Comparison of ENCODE assay signal across 16 mouse cellular contexts in the genomic region with DNA sequence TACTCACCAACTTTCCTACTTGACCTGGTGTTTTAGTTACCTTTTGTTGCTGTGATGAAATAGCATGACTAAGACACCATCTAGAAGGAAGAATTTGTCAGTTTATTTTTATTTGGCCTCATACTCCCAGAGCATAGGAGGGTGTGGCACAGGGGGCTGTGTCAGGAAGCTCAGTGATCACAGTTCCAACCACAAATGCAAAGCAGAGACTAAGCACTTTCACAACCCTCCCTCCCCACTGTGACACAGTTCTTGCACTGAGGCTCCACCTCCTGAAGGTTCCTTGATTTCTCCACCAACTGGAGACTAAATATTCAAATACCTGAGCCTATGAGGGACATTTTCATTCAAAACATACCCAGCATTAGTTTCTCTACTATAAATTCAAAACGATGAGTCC. TPM values are rescaled to one million over a fixed set of nuclear protein-coding genes. Genes with fewer than 3 reads are reported as not detected.
DNase-seq lines count a peak whose midpoint lies in the region; ATAC-seq lines count a peak whose summit lies in the region.
"Had no signal": no experiment of that assay in that cellular context is flagged by ENCODE, and none has a peak within 500 bp of the region (broad histone marks: within the 10 kb centered on the region; RNA-seq: fewer than 3 reads in every experiment).

No protein-coding gene starts in this region.

- DNase-seq in lung, postnatal 25 days (ENCODE audit: low spot score), result peak; percentile 32
- no peak for DNase-seq in lung, postnatal 4 days
- peak; percentile 58 to 66 for DNase-seq in B cell, adult 2 months
- DNase-seq in natural killer cell, adult 2 months (ENCODE audit: low spot score in 2 of 2), result peak; percentile 47 to 60
- no peak for DNase-seq in kidney, adult 9 months
- no peak for DNase-seq in adrenal gland, postnatal 10 days
- DNase-seq in heart, adult 8-10 months (ENCODE audit: low spot score), result no peak
- DNase-seq: adrenal gland, postnatal 14 days; cerebellum, adult 2 months; layer of hippocampus, postnatal 36 days; liver; right cerebral cortex, adult 18-20 months; thymus, postnatal 36 days had no signal

- ATAC-seq in common myeloid progenitor, adult 5-6 weeks (replicated peaks; ENCODE audit: low read depth, poor library complexity, severe bottlenecking), result peak; percentile 34

RNA-seq across cellular contexts. Expression of a gene that starts 5.4 kb away (rescaled TPM):
- total RNA-seq in common myeloid progenitor, adult 5-6 weeks (2017), result 17.9 and 23.8 TPM in 2 replicates
- total RNA-seq in adrenal gland, postnatal 10 days (2021), result 10 to 100 TPM; 73.8 to 76.6 TPM
- total RNA-seq in heart, adult 8-10 months (2022), result 10 to 100 TPM; 62.0 to 66.1 (median 63.8) TPM

RNA-seq across cellular contexts. Expression of a gene that starts 14.8 kb away (rescaled TPM):
- total RNA-seq in common myeloid progenitor, adult 5-6 weeks (2017), result not detected in 2 replicates
- 10 to 100 TPM; 12.0 to 15.9 TPM for total RNA-seq in adrenal gland, postnatal 10 days (2021)
- under 1 TPM in 1 of 4 experiments, not detected in 3; 0.34 TPM for total RNA-seq in heart, adult 8-10 months (2022)
- total RNA-seq: gastrocnemius, adult 8-10 months; hematopoietic stem cell, adult 5-6 weeks had no signal

Comparison
In these comparisons a context has a peak if more than half of its experiments do, and no peak if none do; other contexts are left out.
1. DNase-seq: peak in lung, postnatal 25 days (single experiment), B cell, adult 2 months (2 of 2) and natural killer cell, adult 2 months (2 of 2); none in lung, postnatal 4 days (0 of 2), kidney, adult 9 months (single experiment), adrenal gland, postnatal 10 days (single experiment) and heart, adult 8-10 months (single experiment).
2. RNA of a gene that starts 14.8 kb away (total RNA-seq): 12.0 to 15.9 TPM in adrenal gland, postnatal 10 days; 0.34 TPM in heart, adult 8-10 months and not detected in common myeloid progenitor, adult 5-6 weeks; every median in the first group is over 4 times any median in the second.